Mouse (Mus musculus): ENCODE results near the gene Atl1. TPM values are rescaled to one million over a fixed set of nuclear protein-coding genes. Genes with fewer than 3 reads are reported as not detected.

Atl1 gene
- polyA plus RNA-seq, 1 experiment, result 2.0 TPM

GRCm38 (mm10) chr12:69855641-69856300 is 36.6 kb upstream of the Atl1 start:
- Histone ChIP-seq H3K4me1 (ENCODE audit: control insufficient read depth, insufficient read depth, low read length) (no peaks in the 10 kb centered on the region), H3K4me3 (replicated peaks; ENCODE audit: extremely low read depth, low read depth, low read length) (no peak overlapping the region)
- WGBS, result 93% methylated on average over 12 of the region's 12 CpGs
- TF ChIP-seq CTCF (IDR thresholded peaks at IDR 0.05; ENCODE audit: insufficient read depth, low read length) (no peak), POLR2A (IDR thresholded peaks at IDR 0.05; ENCODE audit: borderline replicate concordance, extremely low read depth, low read depth, low read length) (no peak)
- DNase-seq, result no peak

GRCm38 (mm10) chr12:69856398-69856797 is 36.0 kb upstream of the Atl1 start:
- Histone ChIP-seq H3K4me3 (replicated peaks; ENCODE audit: extremely low read depth, low read depth, low read length) (no peak overlapping the region), H3K4me1 (ENCODE audit: control insufficient read depth, insufficient read depth, low read length) (no peaks in the 10 kb centered on the region)
- no peak for DNase-seq
- TF ChIP-seq CTCF (IDR thresholded peaks at IDR 0.05; ENCODE audit: insufficient read depth, low read length) (no peak), POLR2A (IDR thresholded peaks at IDR 0.05; ENCODE audit: borderline replicate concordance, extremely low read depth, low read depth, low read length) (no peak)
- WGBS, result 91% methylated on average over 10 of the region's 10 CpGs

- Histone ChIP-seq H3K4me3 (replicated peaks; ENCODE audit: extremely low read depth, low read depth, low read length) (no peak overlapping the region), H3K4me1 (ENCODE audit: control insufficient read depth, insufficient read depth, low read length) (no peaks in the 10 kb centered on the region)
- DNase-seq, result no peak
- 100% methylated on average over 2 of the region's 2 CpGs for WGBS
- TF ChIP-seq POLR2A (IDR thresholded peaks at IDR 0.05; ENCODE audit: borderline replicate concordance, extremely low read depth, low read depth, low read length) (no peak), CTCF (IDR thresholded peaks at IDR 0.05; ENCODE audit: insufficient read depth, low read length) (no peak)
Observed at GRCm38 (mm10) chr12:69857597-69857996, 34.8 kb upstream of the Atl1 start.

GRCm38 (mm10) chr12:69858847-69859246 is 33.6 kb upstream of the Atl1 start:
- TF ChIP-seq CTCF (IDR thresholded peaks at IDR 0.05; ENCODE audit: insufficient read depth, low read length) (no peak), POLR2A (IDR thresholded peaks at IDR 0.05; ENCODE audit: borderline replicate concordance, extremely low read depth, low read depth, low read length) (no peak)
- Histone ChIP-seq H3K4me1 (ENCODE audit: control insufficient read depth, insufficient read depth, low read length) (no peaks in the 10 kb centered on the region), H3K4me3 (replicated peaks; ENCODE audit: extremely low read depth, low read depth, low read length) (no peak overlapping the region)
- 78% methylated on average over 4 of the region's 4 CpGs for WGBS
- no peak for DNase-seq

- no peak for DNase-seq
- TF ChIP-seq CTCF (IDR thresholded peaks at IDR 0.05; ENCODE audit: insufficient read depth, low read length), result no peak
- TF ChIP-seq POLR2A (IDR thresholded peaks at IDR 0.05; ENCODE audit: borderline replicate concordance, extremely low read depth, low read depth, low read length), result no peak
- Histone ChIP-seq H3K4me3 (replicated peaks; ENCODE audit: extremely low read depth, low read depth, low read length) (no peak overlapping the region), H3K4me1 (ENCODE audit: control insufficient read depth, insufficient read depth, low read length) (peaks cover 5% of the 10 kb centered on the region; the same call in 1 of the 2 replicates)
- WGBS, result 42% methylated on average over 5 of the region's 5 CpGs
Observed at GRCm38 (mm10) chr12:69863505-69863904, 28.9 kb upstream of the Atl1 start.

GRCm38 (mm10) chr12:69864164-69864692 is 28.2 kb upstream of the Atl1 start:
- H3K4me1 ChIP-seq (ENCODE audit: control insufficient read depth, insufficient read depth, low read length), result peaks cover 5% of the 10 kb centered on the region; the same call in 1 of the 2 replicates
- no peak for DNase-seq
- H3K4me3 ChIP-seq (replicated peaks; ENCODE audit: extremely low read depth, low read depth, low read length), result no peak overlapping the region
- TF ChIP-seq POLR2A (IDR thresholded peaks at IDR 0.05; ENCODE audit: borderline replicate concordance, extremely low read depth, low read depth, low read length), result no peak
- no peak for TF ChIP-seq CTCF (IDR thresholded peaks at IDR 0.05; ENCODE audit: insufficient read depth, low read length)
- WGBS, result 21% methylated on average over 4 of the region's 4 CpGs

- no peak for TF ChIP-seq CTCF (IDR thresholded peaks at IDR 0.05; ENCODE audit: insufficient read depth, low read length)
- no peak for TF ChIP-seq POLR2A (IDR thresholded peaks at IDR 0.05; ENCODE audit: borderline replicate concordance, extremely low read depth, low read depth, low read length)
- H3K4me1 ChIP-seq (ENCODE audit: control insufficient read depth, insufficient read depth, low read length), result peaks cover 5% of the 10 kb centered on the region
- no peak overlapping the region for H3K4me3 ChIP-seq (replicated peaks; ENCODE audit: extremely low read depth, low read depth, low read length)
- WGBS, result 64% methylated on average over 5 of the region's 5 CpGs
- DNase-seq, result no peak
Observed at GRCm38 (mm10) chr12:69867338-69867737, 25.1 kb upstream of the Atl1 start.

- WGBS, result 69% methylated on average over 5 of the region's 5 CpGs
- TF ChIP-seq POLR2A (IDR thresholded peaks at IDR 0.05; ENCODE audit: borderline replicate concordance, extremely low read depth, low read depth, low read length) (no peak), CTCF (IDR thresholded peaks at IDR 0.05; ENCODE audit: insufficient read depth, low read length) (no peak)
- no peaks in the 10 kb centered on the region; the same call in 1 of the 2 replicates for H3K4me1 ChIP-seq (ENCODE audit: control insufficient read depth, insufficient read depth, low read length)
- no peak overlapping the region for H3K4me3 ChIP-seq (replicated peaks; ENCODE audit: extremely low read depth, low read depth, low read length)
- DNase-seq, result no peak
Observed at GRCm38 (mm10) chr12:69871632-69872031, 20.8 kb upstream of the Atl1 start.

GRCm38 (mm10) chr12:69877842-69878363 is 14.5 kb upstream of the Atl1 start:
- TF ChIP-seq POLR2A (IDR thresholded peaks at IDR 0.05; ENCODE audit: borderline replicate concordance, extremely low read depth, low read depth, low read length) (no peak), CTCF (IDR thresholded peaks at IDR 0.05; ENCODE audit: insufficient read depth, low read length) (no peak)
- 75% methylated on average over 9 of the region's 9 CpGs for WGBS
- no peak for DNase-seq
- Histone ChIP-seq H3K4me3 (replicated peaks; ENCODE audit: extremely low read depth, low read depth, low read length) (no peak overlapping the region), H3K4me1 (ENCODE audit: control insufficient read depth, insufficient read depth, low read length) (peaks cover 16% of the 10 kb centered on the region)

GRCm38 (mm10) chr12:69879172-69879665 is 13.2 kb upstream of the Atl1 start:
- H3K4me1 ChIP-seq (ENCODE audit: control insufficient read depth, insufficient read depth, low read length), result peaks cover 18% of the 10 kb centered on the region
- TF ChIP-seq POLR2A (IDR thresholded peaks at IDR 0.05; ENCODE audit: borderline replicate concordance, extremely low read depth, low read depth, low read length) (no peak), CTCF (IDR thresholded peaks at IDR 0.05; ENCODE audit: insufficient read depth, low read length) (no peak)
- DNase-seq, result no peak
- no peak overlapping the region for H3K4me3 ChIP-seq (replicated peaks; ENCODE audit: extremely low read depth, low read depth, low read length)
- 28% methylated on average over 4 of the region's 4 CpGs for WGBS

Measured in lung, adult 2 months (tissue).